Mouse (Mus musculus) forebrain, embryonic 14.5 days (tissue): Measurements from ENCODE around the gene Efcab6. TPM values are rescaled to one million over a fixed set of nuclear protein-coding genes. Genes with fewer than 3 reads are reported as not detected.

Experiments used
- ATAC-seq: fragments of 200-750 bp; cut with Nextera tagmentation; 2 replicates; pipeline ENCODE4 v1.8.0; 2017; ENCODE audit warnings: mild to moderate bottlenecking, moderate library complexity
- DNase-seq: peaks from one replicate; pipeline ENCODE4 v3.0.0-alpha.2; 2015; ENCODE audit warnings: low spot score
- H3K27ac ChIP-seq: fragments of 300-500 bp; sonication (generic); 2 replicates; pipeline ENCODE4 v1.5.1; 2014; ENCODE audit warnings: low read depth, mild to moderate bottlenecking, control low read depth, low read length, moderate library complexity
- H3K27me3 ChIP-seq: fragments of 300-500 bp; sonication (generic); replicated peaks from 2 replicates; pipeline ENCODE4 v1.6.1; 2014; ENCODE audit warnings: low read length, control low read depth, mixed read lengths; ENCODE audit not compliant: control insufficient read depth, insufficient read depth
- H3K36me3 ChIP-seq: fragments of 300-500 bp; sonication (generic); 2 replicates; pipeline ENCODE4 v1.6.1; 2014; ENCODE audit warnings: low read length, control low read depth; ENCODE audit not compliant: control insufficient read depth, insufficient read depth
- H3K4me1 ChIP-seq: fragments of 300-500 bp; sonication (generic); 2 replicates; pipeline ENCODE4 v1.6.1; 2014; ENCODE audit warnings: antibody characterized with exemption, low read length, control low read depth; ENCODE audit not compliant: control insufficient read depth, insufficient read depth
- H3K4me2 ChIP-seq: fragments of 300-500 bp; sonication (generic); 2 replicates; pipeline ENCODE4 v1.6.1; 2014; ENCODE audit warnings: mild to moderate bottlenecking, control low read depth, low read length
- H3K4me3 ChIP-seq: fragments of 300-500 bp; sonication (generic); 2 replicates; pipeline ENCODE4 v1.5.1; 2014; ENCODE audit warnings: low read depth, low read length, control low read depth
- H3K9ac ChIP-seq: fragments of 300-500 bp; sonication (generic); 2 replicates; pipeline ENCODE4 v1.6.1; 2014; ENCODE audit warnings: mild to moderate bottlenecking, low read length, control low read depth, moderate library complexity
- H3K9me3 ChIP-seq: fragments of 300-500 bp; sonication (generic); replicated peaks from 2 replicates; pipeline ENCODE4 v1.6.1; 2016; ENCODE audit warnings: low read length, control low read depth, mixed read lengths; ENCODE audit not compliant: control insufficient read depth
- WGBS: fragments of 180-500 bp; shearing (Covaris S2); extraction: QIAGEN DNeasy Blood & Tissue Kit; methylation state at CpG from one replicate; pipeline ENCODE4 v1.1.7; 2014; 5-methylcytosine and 5-hydroxymethylcytosine counted together
- polyA plus RNA-seq: library from polyadenylated mRNA; unstranded; fragments of >200 nt; fragmentation: Nextera tagmentation; extraction: Ambion mirVana; gene quantifications from 2 replicates; pipeline ENCODE4 v1.2.1, GENCODE M21; 2014

Efcab6 gene
- polyA plus RNA-seq, 1 experiment from 2014 or later, result 2.1 TPM

DNA sequence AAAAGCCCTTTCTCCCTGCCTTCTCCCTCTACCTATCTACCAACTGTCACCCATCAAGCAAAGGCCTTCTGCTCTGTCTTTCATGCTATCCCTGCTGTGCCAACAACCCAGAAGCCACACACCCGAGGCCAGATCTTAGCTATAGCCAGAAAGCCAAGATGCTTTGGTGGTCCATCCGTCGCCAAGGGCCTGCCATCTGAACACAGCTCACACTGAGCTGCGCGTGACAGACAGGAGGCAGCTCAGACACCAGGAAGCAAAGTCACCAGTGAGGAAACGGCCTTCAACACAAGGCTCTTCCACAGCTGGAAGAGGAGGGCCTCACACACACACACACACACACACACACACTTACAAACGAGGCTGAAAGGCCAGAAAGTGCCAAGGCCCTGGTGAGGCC lies 29.7 kb upstream of the Efcab6 start:
- 0 out of 2 replicates have a peak, but pooled peaks cover 2% of the 10 kb centered on the region for H3K36me3 ChIP-seq
- H3K9ac ChIP-seq, result no peak overlapping the region
- peak; percentile 12; the same call in 1 of the 2 replicates for ATAC-seq
- no peaks in the 10 kb centered on the region; the same call in 1 of the 2 replicates for H3K4me1 ChIP-seq
- H3K9me3 ChIP-seq, result no peaks in the 10 kb centered on the region
- no peak overlapping the region for H3K4me3 ChIP-seq
- peak; percentile 45 for DNase-seq
- no peak overlapping the region for H3K4me2 ChIP-seq
- H3K27me3 ChIP-seq, result no peaks in the 10 kb centered on the region
- peak overlapping the region; percentile 39; the same call in 1 of the 2 replicates for H3K27ac ChIP-seq
- 60% methylated on average over 7 of the region's 7 CpGs for WGBS

GRCm38 (mm10) chr15:84086775-84087174 lies 21.6 kb upstream of the Efcab6 start:
- 45% methylated on average over 9 of the region's 9 CpGs for WGBS
- ATAC-seq (no peak), DNase-seq (no peak)
- no peaks in the 10 kb centered on the region for H3K9me3 ChIP-seq
- no peak overlapping the region for H3K4me2 ChIP-seq
- no peaks in the 10 kb centered on the region for H3K4me1 ChIP-seq
- no peaks in the 10 kb centered on the region for H3K27me3 ChIP-seq
- H3K27ac ChIP-seq, result no peak overlapping the region
- no peak overlapping the region for H3K9ac ChIP-seq
- no peak overlapping the region for H3K4me3 ChIP-seq
- H3K36me3 ChIP-seq, result peaks cover 7% of the 10 kb centered on the region; the same call in 1 of the 2 replicates

GRCm38 (mm10) chr15:84086364-84086763 lies 21.2 kb upstream of the Efcab6 start:
- Histone ChIP-seq H3K9ac (no peak overlapping the region), H3K4me1 (no peaks in the 10 kb centered on the region), H3K9me3 (no peaks in the 10 kb centered on the region), H3K4me2 (no peak overlapping the region), H3K4me3 (no peak overlapping the region), H3K27ac (no peak overlapping the region), H3K36me3 (peaks cover 7% of the 10 kb centered on the region; the same call in 1 of the 2 replicates), H3K27me3 (no peaks in the 10 kb centered on the region)
- WGBS, result 39% methylated on average over 12 of the region's 12 CpGs
- DNase-seq (no peak), ATAC-seq (no peak)

- Histone ChIP-seq H3K4me3 (no peak overlapping the region), H3K36me3 (no peaks in the 10 kb centered on the region), H3K4me2 (no peak overlapping the region), H3K4me1 (no peaks in the 10 kb centered on the region), H3K9ac (no peak overlapping the region), H3K27me3 (no peaks in the 10 kb centered on the region), H3K9me3 (no peaks in the 10 kb centered on the region), H3K27ac (no peak overlapping the region)
- DNase-seq (no peak), ATAC-seq (no peak)
- WGBS, result 80% methylated on average over 7 of the region's 7 CpGs
These were observed 14.9 kb upstream of the Efcab6 start for GRCm38 (mm10) chr15:84080069-84080468.

GRCm38 (mm10) chr15:84079519-84079918 lies 14.3 kb upstream of the Efcab6 start:
- DNase-seq (no peak), ATAC-seq (no peak)
- no peak overlapping the region for H3K4me2 ChIP-seq
- no peaks in the 10 kb centered on the region for H3K27me3 ChIP-seq
- H3K4me1 ChIP-seq, result peaks cover 3% of the 10 kb centered on the region; the same call in 1 of the 2 replicates
- no peak overlapping the region for H3K27ac ChIP-seq
- no peaks in the 10 kb centered on the region for H3K9me3 ChIP-seq
- WGBS, result 98% methylated on average over 2 of the region's 2 CpGs
- H3K36me3 ChIP-seq, result no peaks in the 10 kb centered on the region
- H3K4me3 ChIP-seq, result no peak overlapping the region
- no peak overlapping the region for H3K9ac ChIP-seq

GRCm38 (mm10) chr15:84078667-84079066 lies 13.5 kb upstream of the Efcab6 start:
- Histone ChIP-seq H3K9ac (no peak overlapping the region), H3K9me3 (no peaks in the 10 kb centered on the region), H3K27ac (no peak overlapping the region), H3K4me2 (no peak overlapping the region), H3K27me3 (no peaks in the 10 kb centered on the region), H3K4me3 (no peak overlapping the region), H3K36me3 (no peaks in the 10 kb centered on the region), H3K4me1 (peaks cover 3% of the 10 kb centered on the region; the same call in 1 of the 2 replicates)
- WGBS, result 66% methylated on average over 13 of the region's 13 CpGs
- ATAC-seq, result no peak
- no peak for DNase-seq

DNA sequence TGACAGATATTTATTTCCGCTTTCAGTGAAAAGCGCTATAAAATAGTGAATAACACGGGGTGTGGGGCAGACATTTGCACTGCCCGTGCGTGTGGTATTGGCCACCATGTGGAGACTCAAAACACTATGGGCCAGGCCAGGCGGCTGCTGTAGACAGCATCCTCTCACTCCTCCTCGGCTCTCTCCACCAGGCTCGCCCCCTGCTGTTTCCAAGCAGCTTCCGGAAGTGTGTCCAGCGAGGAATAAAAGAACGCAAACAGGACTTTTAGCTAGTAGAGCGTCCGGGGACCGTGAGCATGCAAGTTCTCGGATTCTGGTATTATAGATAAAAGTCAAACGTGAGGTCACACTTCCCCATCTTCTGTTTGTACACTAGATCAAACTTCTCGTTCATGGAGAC lies 12.0 kb upstream of the Efcab6 start:
- H3K4me3 ChIP-seq, result no peak overlapping the region
- H3K36me3 ChIP-seq, result no peaks in the 10 kb centered on the region
- H3K27ac ChIP-seq, result no peak overlapping the region
- H3K4me2 ChIP-seq, result no peak overlapping the region
- DNase-seq (no peak), ATAC-seq (no peak)
- WGBS, result 64% methylated on average over 17 of the region's 17 CpGs
- no peaks in the 10 kb centered on the region for H3K27me3 ChIP-seq
- H3K9me3 ChIP-seq, result no peaks in the 10 kb centered on the region
- no peak overlapping the region for H3K9ac ChIP-seq
- H3K4me1 ChIP-seq, result peaks cover 3% of the 10 kb centered on the region; the same call in 1 of the 2 replicates

GRCm38 (mm10) chr15:84074705-84075185 lies 9.6 kb upstream of the Efcab6 start:
- H3K9ac ChIP-seq, result no peak overlapping the region
- WGBS, result 13% methylated on average over 17 of the region's 17 CpGs
- ATAC-seq (no peak), DNase-seq (no peak)
- H3K4me1 ChIP-seq, result peaks cover 8% of the 10 kb centered on the region; the same call in 1 of the 2 replicates
- H3K4me3 ChIP-seq, result no peak overlapping the region
- H3K9me3 ChIP-seq, result no peaks in the 10 kb centered on the region
- H3K4me2 ChIP-seq, result peak overlapping the region; percentile 25; the same call in 1 of the 2 replicates
- H3K27ac ChIP-seq, result no peak overlapping the region
- H3K27me3 ChIP-seq, result no peaks in the 10 kb centered on the region
- H3K36me3 ChIP-seq, result no peaks in the 10 kb centered on the region

DNA sequence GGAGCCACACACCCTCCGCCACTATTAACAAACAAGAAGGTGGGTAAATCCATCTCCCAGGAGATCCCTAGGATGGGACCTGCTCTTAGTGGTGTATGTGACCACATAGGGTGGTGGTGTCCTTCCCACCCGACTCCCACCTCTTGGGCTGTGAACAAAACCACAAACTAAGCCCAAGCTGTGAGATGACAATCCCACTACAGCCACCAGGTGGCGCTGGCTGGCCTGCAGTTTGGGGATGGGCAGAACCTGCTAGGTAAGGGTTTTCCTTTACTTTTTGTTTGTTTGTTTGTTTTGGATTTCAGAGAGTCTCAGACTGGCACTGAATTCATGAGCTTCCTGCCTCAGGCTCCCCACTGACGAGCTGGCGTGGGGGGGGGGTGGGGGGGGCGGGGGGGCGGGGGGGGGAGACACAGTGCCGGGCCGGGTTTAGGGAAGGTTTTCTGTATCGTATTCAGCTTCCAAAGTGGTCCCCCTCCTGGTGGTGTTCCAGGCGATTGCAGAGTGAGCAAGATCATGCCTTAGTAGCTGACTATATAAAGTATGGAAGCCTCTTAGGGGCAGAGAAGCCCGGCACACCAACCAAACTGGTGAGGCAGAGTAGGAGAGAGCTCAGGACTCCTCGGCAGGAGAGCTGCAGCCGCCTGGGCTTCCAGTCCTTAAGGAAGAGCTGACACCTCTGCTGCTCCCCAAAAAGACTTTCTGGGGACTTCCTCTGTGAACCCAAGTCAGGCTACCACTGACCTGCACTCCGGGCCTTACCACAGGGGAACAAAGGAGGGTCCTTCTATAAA lies 8.9 kb upstream of the Efcab6 start:
- H3K27ac ChIP-seq, result no peak overlapping the region
- H3K4me1 ChIP-seq, result peaks cover 13% of the 10 kb centered on the region; the same call in 1 of the 2 replicates
- ATAC-seq, result peak; percentile 18; the same call in 1 of the 2 replicates
- no peak overlapping the region for H3K9ac ChIP-seq
- no peaks in the 10 kb centered on the region for H3K9me3 ChIP-seq
- WGBS, result 7% methylated on average over 14 of the region's 15 CpGs
- no peaks in the 10 kb centered on the region for H3K36me3 ChIP-seq
- no peaks in the 10 kb centered on the region for H3K27me3 ChIP-seq
- peak; percentile 79 for DNase-seq
- peak overlapping the region; percentile 25; the same call in 1 of the 2 replicates for H3K4me2 ChIP-seq
- no peak overlapping the region for H3K4me3 ChIP-seq
